Mouse (Mus musculus) embryonic facial prominence, embryonic 10.5 days (tissue): ENCODE results near the gene Prkd1. TPM values are rescaled to one million over a fixed set of nuclear protein-coding genes. Genes with fewer than 3 reads are reported as not detected.
"Not testable (repeated sequence)": the region's sequence is repeated elsewhere in the genome, so short reads cannot be mapped to it uniquely, and the experiment has no call there.

Experiments
- DNase-seq: peaks from one replicate; pipeline ENCODE4 v3.0.0-alpha.2; 2017; ENCODE audit warnings: low spot score
- H3K27ac ChIP-seq: fragments of 300-500 bp; sonication (generic); replicated peaks from 2 replicates; pipeline ENCODE4 v1.5.1; 2016; ENCODE audit warnings: mild to moderate bottlenecking
- H3K27me3 ChIP-seq: fragments of 300-500 bp; sonication (generic); replicated peaks from 2 replicates; pipeline ENCODE4 v1.6.1; 2016; ENCODE audit warnings: low read depth, mild to moderate bottlenecking; ENCODE audit not compliant: poor library complexity, severe bottlenecking
- H3K36me3 ChIP-seq: fragments of 300-500 bp; sonication (generic); replicated peaks from 2 replicates; pipeline ENCODE4 v1.6.1; 2016; ENCODE audit warnings: mild to moderate bottlenecking, moderate library complexity
- H3K4me1 ChIP-seq: fragments of 300-500 bp; sonication (generic); 2 replicates; pipeline ENCODE4 v1.6.1; 2016
- H3K4me3 ChIP-seq: fragments of 300-500 bp; sonication (generic); 2 replicates; pipeline ENCODE4 v1.5.1; 2016; ENCODE audit warnings: mild to moderate bottlenecking, moderate library complexity
- H3K9me3 ChIP-seq: fragments of 300-500 bp; sonication (generic); 2 replicates; pipeline ENCODE4 v1.6.1; 2016; ENCODE audit warnings: mild to moderate bottlenecking
- WGBS: fragments of 180-500 bp; shearing (Covaris S2); methylation state at CpG from one replicate; pipeline ENCODE4 v1.1.7; 2016; 5-methylcytosine and 5-hydroxymethylcytosine counted together
- polyA plus RNA-seq: library from polyadenylated mRNA; unstranded; fragments of >200 nt; fragmentation: Nextera tagmentation; extraction: Ambion mirVana; gene quantifications from 2 replicates; pipeline ENCODE4 v1.2.1, GENCODE M21; 2016

Prkd1 gene
- 5.2 and 5.6 TPM in 2 replicates for polyA plus RNA-seq

DNA sequence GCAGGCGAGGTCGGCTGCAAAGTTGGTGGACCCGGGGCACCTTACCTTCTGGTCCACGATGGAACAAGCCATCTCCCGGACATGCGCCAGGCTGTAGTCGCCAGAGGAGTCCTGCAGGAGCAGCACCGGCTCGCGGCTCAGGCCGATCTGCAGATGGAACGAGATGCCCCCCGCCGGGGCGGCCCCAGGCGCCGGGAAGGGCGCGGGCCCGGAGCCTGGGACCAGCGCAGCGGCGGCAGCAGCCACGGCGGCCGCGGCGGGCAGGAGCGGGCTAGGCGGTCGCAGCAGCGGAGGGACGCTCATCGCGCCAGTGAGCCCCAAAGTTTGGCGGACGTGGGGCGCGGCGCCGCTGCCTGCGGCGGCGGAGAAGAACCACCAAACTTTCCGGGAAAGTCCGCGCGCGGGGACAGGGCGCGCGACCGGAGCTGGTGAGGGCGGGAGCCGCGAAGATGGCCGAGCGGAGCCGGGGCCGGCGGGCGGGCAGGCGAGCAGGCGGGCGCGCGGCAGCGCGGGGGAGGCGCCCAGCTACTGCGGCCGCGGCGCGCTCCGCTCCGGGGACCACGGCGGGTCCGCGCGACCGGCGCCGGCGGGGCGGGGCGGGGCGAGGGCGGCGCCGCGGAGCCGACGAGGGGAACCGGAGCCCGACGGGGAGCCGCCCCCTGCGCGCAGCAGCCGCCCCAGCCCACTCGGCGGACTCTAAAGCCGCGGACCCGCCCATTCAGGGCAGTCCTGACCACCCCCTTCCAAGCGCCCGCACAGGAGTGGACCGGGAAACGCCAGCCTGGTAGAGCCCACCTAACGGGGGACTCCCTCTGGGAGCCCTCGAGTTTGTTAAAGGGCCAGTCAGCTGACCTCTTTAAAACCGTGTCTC is at the start of gene Prkd1:
Gene Prkd1 (minus strand): TSS at position 428 of the 871 bp plus-strand sequence.
- peak within 1 kb of the TSS; percentile 90 for H3K27ac ChIP-seq
- 1% methylated on average over 112 of the region's 114 CpGs for WGBS
- no peaks in the 10 kb centered on the region for H3K9me3 ChIP-seq
- H3K27me3 ChIP-seq = no peaks in the 10 kb centered on the region
- DNase-seq = peak; percentile 87
- peak within 1 kb of the TSS; percentile 88 for H3K4me3 ChIP-seq
- H3K36me3 ChIP-seq = no peaks in the 10 kb centered on the region
- peaks cover 15% of the 10 kb centered on the region for H3K4me1 ChIP-seq

DNA sequence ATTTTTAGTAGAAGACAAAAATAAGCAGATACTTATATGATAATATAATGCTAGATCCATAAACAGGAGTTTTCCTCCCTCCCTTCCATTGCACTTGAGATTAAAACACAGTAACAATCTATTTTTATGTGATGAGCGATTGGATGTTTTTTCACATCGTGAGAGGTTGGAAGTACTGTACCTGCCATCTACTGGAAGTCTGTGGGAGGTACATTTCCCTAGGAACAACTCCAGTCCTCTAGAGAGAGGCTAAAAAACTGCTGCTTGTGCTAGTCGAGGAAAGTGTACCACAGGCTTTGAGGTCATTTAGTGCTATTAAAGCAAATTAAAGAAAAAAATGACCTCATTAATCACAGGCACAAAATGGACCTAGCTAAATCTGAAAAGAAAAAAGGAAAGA is 48.6 kb upstream of the Prkd1 start:
- no peak for DNase-seq
- no peaks in the 10 kb centered on the region for H3K27me3 ChIP-seq
- H3K36me3 ChIP-seq = no peaks in the 10 kb centered on the region
- no peaks in the 10 kb centered on the region for H3K9me3 ChIP-seq
- peaks cover 15% of the 10 kb centered on the region for H3K4me1 ChIP-seq
- no peak overlapping the region for H3K4me3 ChIP-seq
- 26% methylated on average over 3 of the region's 3 CpGs for WGBS
- H3K27ac ChIP-seq = no peak overlapping the region

DNA sequence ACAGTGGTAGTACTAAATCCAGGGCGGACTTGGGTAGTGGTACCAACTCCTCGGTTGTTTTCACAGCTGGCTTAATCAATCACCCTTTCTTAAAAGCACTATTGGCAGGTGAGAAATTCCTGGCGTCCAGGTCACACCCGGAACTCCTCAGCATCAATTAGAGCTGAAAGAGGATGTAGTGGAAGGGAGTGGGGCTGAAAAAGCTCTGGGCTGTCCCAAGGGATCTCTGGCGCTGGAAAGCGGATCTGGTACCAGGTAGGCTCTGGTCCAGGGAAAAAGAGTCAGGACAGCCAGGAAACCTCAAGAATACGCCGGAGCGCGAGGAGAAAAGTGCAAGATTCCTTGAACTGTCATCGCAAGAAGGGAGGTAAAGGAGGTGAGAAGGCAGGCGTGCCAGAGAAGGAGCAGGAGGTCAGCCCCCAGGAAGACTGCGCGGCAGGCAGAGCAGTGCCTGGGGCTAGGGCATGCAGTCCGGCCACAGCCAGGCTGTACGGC is 675 bp downstream of the Prkd1 start:
- no peak for DNase-seq
- H3K36me3 ChIP-seq = no peaks in the 10 kb centered on the region
- 1% methylated on average over 16 of the region's 16 CpGs for WGBS
- H3K4me1 ChIP-seq = peaks cover 15% of the 10 kb centered on the region
- no peaks in the 10 kb centered on the region for H3K27me3 ChIP-seq
- no peaks in the 10 kb centered on the region for H3K9me3 ChIP-seq
- H3K27ac ChIP-seq = peak overlapping the region; percentile 90
- H3K4me3 ChIP-seq = peak overlapping the region; percentile 88

DNA sequence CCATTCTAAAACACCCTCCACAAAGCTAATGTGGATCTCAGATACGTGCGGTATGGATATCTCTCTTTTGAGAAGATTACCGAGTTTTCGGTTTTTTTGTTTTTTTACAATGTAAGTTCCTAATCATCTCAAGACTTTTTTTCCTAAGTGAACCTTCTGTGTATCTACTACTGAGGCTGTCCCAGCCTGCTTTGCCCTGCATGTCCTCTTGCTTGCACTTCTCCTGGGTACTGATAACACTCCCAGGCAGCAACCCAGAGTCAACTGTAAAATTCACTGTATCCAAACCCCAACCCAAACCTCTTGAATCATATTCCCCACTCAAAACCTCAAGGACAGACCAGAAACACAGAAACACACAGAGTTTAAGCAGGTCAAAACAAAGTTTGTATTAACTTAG is 2.0 kb downstream of the Prkd1 start:
- Histone ChIP-seq H3K4me3 (no peak overlapping the region), H3K9me3 (no peaks in the 10 kb centered on the region), H3K27ac (no peak overlapping the region), H3K36me3 (no peaks in the 10 kb centered on the region), H3K4me1 (peaks cover 15% of the 10 kb centered on the region), H3K27me3 (no peaks in the 10 kb centered on the region)
- no peak for DNase-seq
- 96% methylated on average over 4 of the region's 4 CpGs for WGBS

DNA sequence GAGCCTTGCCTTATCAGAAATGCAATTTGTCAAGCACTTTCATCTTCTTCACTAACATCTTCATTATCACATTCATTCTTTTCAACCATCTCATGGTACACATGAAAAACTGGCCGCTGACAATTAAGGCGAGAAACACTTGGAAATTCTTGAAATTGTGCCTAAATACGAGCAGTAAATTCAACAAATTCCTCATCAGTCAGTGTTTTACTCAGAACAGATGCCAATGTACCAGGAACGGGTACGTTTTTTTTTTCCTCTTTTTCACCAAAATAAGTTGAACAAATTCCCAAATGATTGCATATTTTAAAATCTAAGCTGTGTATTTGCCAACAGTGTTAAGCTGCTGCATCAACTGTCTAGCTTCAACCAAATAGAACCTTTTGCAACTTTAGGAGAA is 6.2 kb downstream of the Prkd1 start:
- Histone ChIP-seq H3K4me1 (peaks cover 5% of the 10 kb centered on the region), H3K27ac (no peak overlapping the region)
- WGBS = 88% methylated on average over 5 of the region's 5 CpGs

DNA sequence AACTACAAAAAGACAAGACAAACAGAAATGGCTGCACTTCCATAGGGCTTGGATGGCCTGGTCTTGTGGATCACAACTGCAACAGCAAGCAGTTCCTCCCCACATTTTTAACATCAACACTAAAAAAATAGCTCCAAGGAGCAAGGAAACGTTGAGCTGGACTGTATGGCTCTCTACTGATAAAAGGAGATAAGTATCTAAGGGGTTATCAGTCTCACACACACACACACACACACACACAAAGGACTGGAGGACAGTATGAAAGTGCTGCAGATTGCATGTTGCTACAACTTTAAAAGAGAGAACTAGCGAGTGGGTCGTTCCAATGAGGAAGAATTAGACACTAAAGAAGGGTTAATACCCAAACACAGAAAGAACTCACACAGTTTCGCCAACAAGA is 8.7 kb downstream of the Prkd1 start:
- H3K27ac ChIP-seq = no peak overlapping the region
- no peaks in the 10 kb centered on the region for H3K4me1 ChIP-seq
- 83% methylated on average over 4 of the region's 4 CpGs for WGBS
- H3K27me3 ChIP-seq = no peaks in the 10 kb centered on the region
- H3K36me3 ChIP-seq = no peaks in the 10 kb centered on the region
- no peak overlapping the region for H3K4me3 ChIP-seq
- no peak for DNase-seq
- no peaks in the 10 kb centered on the region for H3K9me3 ChIP-seq

More for the DNA sequence above, 6.2 kb downstream of the Prkd1 start:
- H3K36me3 ChIP-seq = no peaks in the 10 kb centered on the region
- no peaks in the 10 kb centered on the region for H3K9me3 ChIP-seq
- no peaks in the 10 kb centered on the region for H3K27me3 ChIP-seq
- DNase-seq = no peak
- H3K4me3 ChIP-seq = no peak overlapping the region

DNA sequence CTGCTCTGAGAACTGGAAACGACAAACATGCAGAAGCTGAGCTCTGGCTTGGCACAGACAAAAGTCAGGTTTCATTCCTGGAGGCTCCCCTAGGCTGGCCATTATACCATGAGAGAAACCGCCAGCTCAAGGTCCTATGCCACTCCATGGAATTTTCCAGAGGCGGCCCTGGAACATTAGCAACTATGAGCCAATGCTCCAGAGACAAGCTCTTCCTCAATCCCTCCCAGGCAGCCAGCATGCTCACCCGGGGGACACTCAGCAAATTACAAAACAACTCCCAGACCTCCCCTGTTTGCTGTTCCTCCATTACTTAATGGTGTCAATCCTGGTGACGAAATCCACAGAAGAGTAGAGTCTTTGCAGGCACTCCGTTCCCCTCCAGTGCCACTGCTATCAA is 14.5 kb downstream of the Prkd1 start:
- no peak overlapping the region for H3K27ac ChIP-seq
- no peak overlapping the region for H3K4me3 ChIP-seq
- H3K36me3 ChIP-seq = no peaks in the 10 kb centered on the region
- peaks cover 7% of the 10 kb centered on the region; the same call in 1 of the 2 replicates for H3K4me1 ChIP-seq
- H3K27me3 ChIP-seq = no peaks in the 10 kb centered on the region
- DNase-seq = no peak
- H3K9me3 ChIP-seq = no peaks in the 10 kb centered on the region
- WGBS = 60% methylated on average over 6 of the region's 6 CpGs

DNA sequence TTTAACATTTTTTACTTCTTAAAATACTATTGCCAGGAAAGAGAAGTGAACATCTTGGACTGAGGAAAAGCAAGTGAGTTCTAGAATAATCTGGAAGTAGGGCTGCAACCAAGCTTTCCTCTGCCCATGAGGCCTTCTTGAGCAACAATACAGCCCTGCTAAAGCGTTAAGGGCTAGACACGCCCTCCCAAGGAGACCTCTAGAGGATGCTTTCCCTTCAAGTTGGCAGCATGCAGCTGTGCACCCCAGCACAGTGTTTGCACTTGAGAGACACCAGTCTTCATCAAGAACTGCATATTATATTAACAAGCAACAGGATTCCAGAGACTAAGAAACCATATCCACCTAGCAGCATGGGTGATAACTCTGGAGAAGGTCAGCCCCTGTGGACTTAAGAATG is 22.8 kb downstream of the Prkd1 start:
- H3K27me3 ChIP-seq, DNase-seq, H3K4me1 ChIP-seq, H3K9me3 ChIP-seq, H3K27ac ChIP-seq, H3K36me3 ChIP-seq, H3K4me3 ChIP-seq: not testable (repeated sequence)
- 52% methylated on average over 2 of the region's 2 CpGs for WGBS

DNA sequence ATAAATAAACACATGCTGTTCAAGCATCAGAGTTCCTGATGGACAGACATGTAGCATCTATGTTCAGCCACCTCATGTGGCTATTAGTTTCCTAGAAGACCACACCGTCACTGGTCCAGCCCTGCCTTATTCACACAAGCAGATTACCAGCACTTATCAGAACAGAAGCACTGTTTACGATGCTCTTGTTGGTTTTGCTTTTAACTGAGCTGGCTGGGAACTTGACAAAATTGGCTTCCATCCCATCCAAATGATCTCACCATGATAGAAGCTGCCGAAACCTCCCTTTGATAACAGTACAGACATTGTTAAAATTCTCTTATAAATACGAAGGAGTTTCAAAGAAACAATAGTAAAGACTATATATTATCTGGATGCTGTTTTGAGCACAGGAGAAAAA is 24.7 kb downstream of the Prkd1 start:
- Histone ChIP-seq H3K4me1 (no peaks in the 10 kb centered on the region), H3K27ac (no peak overlapping the region), H3K36me3 (no peaks in the 10 kb centered on the region), H3K27me3 (no peaks in the 10 kb centered on the region), H3K4me3 (no peak overlapping the region), H3K9me3 (no peaks in the 10 kb centered on the region)
- 81% methylated on average over 4 of the region's 4 CpGs for WGBS
- DNase-seq = no peak

DNA sequence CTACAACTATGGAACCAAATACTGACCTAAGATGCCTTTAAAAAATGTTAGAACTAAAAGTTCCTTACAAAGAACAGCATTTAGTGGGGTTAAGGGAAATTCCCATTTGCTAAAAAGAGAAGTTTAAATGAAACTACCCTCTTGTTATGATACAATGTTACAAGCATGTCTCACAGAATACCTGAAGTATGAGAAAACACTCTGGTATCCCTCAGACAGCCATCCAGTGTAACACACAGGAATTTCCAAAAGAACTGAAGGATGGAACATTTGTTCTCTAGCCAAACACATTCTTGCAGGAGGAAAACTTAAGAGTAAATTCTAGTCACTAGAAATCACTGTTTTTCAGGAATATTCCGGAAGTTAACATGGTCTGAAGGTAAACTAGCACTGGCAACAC is 33.0 kb downstream of the Prkd1 start:
- WGBS = 91% methylated on average over 1 of the region's 1 CpGs
- no peak overlapping the region for H3K4me3 ChIP-seq
- no peak overlapping the region for H3K27ac ChIP-seq
- H3K27me3 ChIP-seq = no peaks in the 10 kb centered on the region
- no peaks in the 10 kb centered on the region for H3K36me3 ChIP-seq
- no peaks in the 10 kb centered on the region for H3K4me1 ChIP-seq
- no peaks in the 10 kb centered on the region for H3K9me3 ChIP-seq
- no peak for DNase-seq

DNA sequence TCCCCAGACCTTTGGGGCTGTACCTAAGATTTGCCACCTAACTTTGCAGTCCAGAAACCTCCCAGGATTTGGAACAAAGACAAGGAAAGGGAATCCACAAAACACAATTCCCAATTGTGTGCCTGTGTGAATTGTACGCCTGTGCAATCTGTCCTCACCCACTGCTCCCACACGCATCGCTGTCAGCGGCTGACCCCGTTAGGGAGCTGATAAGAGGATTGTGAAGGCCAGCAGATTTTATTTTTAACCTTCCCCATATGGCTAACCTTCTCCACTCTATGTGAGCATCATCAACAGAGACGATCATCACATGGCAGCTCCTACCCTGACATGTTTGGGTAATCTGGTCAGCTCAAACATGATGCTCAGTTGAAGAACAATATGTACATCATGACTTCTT is 34.6 kb downstream of the Prkd1 start:
- Histone ChIP-seq H3K4me1 (no peaks in the 10 kb centered on the region), H3K9me3 (no peaks in the 10 kb centered on the region), H3K27ac (no peak overlapping the region), H3K27me3 (no peaks in the 10 kb centered on the region), H3K4me3 (no peak overlapping the region), H3K36me3 (no peaks in the 10 kb centered on the region)
- no peak for DNase-seq
- WGBS = 76% methylated on average over 6 of the region's 6 CpGs

DNA sequence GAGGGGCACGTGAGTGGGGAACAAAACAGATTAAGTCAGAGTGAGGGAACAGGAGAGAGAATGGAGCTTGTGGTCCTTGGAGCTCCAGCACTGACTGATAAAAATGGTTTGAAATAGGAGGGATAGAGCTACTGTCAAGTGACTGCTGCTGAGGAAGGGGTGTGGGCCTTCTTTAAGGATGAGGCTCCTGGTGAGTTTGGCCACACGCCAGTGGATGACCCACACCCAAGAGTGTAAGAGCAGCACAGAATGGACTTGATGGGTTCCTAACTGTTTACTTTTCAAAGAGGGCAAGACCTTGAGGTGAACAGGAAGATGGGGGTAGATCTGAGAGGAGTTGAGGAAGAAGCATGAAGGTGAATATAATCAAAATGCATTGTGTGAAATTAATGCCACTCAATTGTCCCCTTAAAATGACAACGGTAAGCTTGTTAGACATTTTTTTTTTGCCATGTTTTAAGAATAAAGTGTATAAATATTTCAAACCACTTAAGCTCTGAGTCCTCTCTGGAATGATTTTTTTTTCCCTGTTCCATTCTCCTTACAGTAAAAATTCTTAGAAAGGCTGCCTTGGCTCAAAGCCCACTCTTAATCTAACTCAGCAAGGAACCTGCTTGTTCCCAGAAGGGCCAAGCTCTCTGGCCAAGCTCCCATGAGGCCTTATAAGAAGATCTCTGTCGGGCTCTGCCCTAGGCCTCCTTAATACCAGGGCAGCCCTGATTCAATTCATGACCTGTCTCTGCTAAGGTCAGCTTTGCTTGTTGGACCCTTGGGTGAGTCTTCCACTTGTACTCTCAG is 42.0 kb downstream of the Prkd1 start:
- Histone ChIP-seq H3K27ac (no peak overlapping the region), H3K4me1 (no peaks in the 10 kb centered on the region), H3K4me3 (no peak overlapping the region), H3K27me3 (no peaks in the 10 kb centered on the region), H3K9me3 (no peaks in the 10 kb centered on the region), H3K36me3 (no peaks in the 10 kb centered on the region)
- DNase-seq = no peak
- 79% methylated on average over 4 of the region's 4 CpGs for WGBS

DNA sequence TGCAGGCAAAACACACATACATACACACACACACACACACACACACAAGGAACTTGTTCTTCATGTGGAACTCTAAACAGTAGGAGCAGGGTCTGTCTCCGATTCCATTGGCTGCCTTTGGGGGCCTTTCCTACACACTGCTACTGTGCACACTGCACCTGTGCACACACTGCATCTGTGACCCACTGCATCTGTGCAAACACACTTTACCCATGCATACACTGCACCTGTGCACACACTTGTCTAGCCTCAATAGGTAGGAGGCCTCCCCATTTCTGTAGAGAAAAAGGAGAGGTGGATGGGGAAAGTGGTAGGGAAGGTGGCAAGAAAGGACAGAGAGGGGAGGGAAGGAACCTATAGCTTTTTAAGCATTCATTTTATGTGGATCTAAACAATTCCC is 49.5 kb downstream of the Prkd1 start:
- 86% methylated on average over 1 of the region's 1 CpGs for WGBS
- no peaks in the 10 kb centered on the region for H3K4me1 ChIP-seq
- no peaks in the 10 kb centered on the region for H3K9me3 ChIP-seq
- no peak for DNase-seq
- H3K36me3 ChIP-seq = no peaks in the 10 kb centered on the region
- H3K27ac ChIP-seq = no peak overlapping the region
- H3K27me3 ChIP-seq = no peaks in the 10 kb centered on the region
- no peak overlapping the region for H3K4me3 ChIP-seq
